Mouse (Mus musculus) MEL (cell line): ENCODE data around the gene Col4a1. TPM values are rescaled to one million over a fixed set of nuclear protein-coding genes. Genes with fewer than 3 reads are reported as not detected.

ENCODE experiments used
- DNase-seq: peaks from one replicate; pipeline ENCODE4 v3.0.0; 2011; ENCODE audit warnings: low read depth, low spot score
- H3K27ac ChIP-seq: 2 replicates; pipeline ENCODE4 v1.5.1; 2012; ENCODE audit warnings: low read depth, mild to moderate bottlenecking, control low read depth, low read length, moderate library complexity; ENCODE audit not compliant: control insufficient read depth
- H3K27me3 ChIP-seq, 2 experiments: fragments of 150-350 bp in 1 of 2; sonication (generic) in 1 of 2; 2 replicates each; pipeline ENCODE4 v1.6.1; 2012; ENCODE audit warnings: low read length in 2 of 2, mild to moderate bottlenecking in 2 of 2, improper control_type of control experiment in 1 of 2, moderate library complexity in 1 of 2; ENCODE audit not compliant: insufficient read depth in 2 of 2, control insufficient read depth in 1 of 2
- H3K36me3 ChIP-seq, 2 experiments: 2 replicates each; pipeline ENCODE4 v1.6.1; 2012 to 2014; ENCODE audit warnings: low read length in 2 of 2, improper control_type of control experiment in 1 of 2, inconsistent platforms in 1 of 2, mild to moderate bottlenecking in 1 of 2; ENCODE audit not compliant: insufficient read depth in 2 of 2, control insufficient read depth in 1 of 2
- H3K4me1 ChIP-seq, 2 experiments: fragments of 150-350 bp in 1 of 2; sonication (generic) in 1 of 2; 2 replicates each; pipeline ENCODE4 v1.6.1; 2012; ENCODE audit warnings: low read length in 2 of 2, improper control_type of control experiment in 1 of 2, mild to moderate bottlenecking in 1 of 2; ENCODE audit not compliant: insufficient read depth in 2 of 2, control insufficient read depth in 1 of 2
- H3K4me3 ChIP-seq, 2 experiments: fragments of 150-350 bp in 1 of 2; sonication (generic) in 1 of 2; 2 replicates each; pipeline ENCODE4 v1.5.1; 2012; ENCODE audit warnings: low read depth in 2 of 2, low read length in 2 of 2, mild to moderate bottlenecking in 2 of 2, moderate library complexity in 2 of 2, control low read depth in 1 of 2, improper control_type of control experiment in 1 of 2; ENCODE audit not compliant: control insufficient read depth in 1 of 2, insufficient read depth in 1 of 2
- H3K79me2 ChIP-seq: 2 replicates; pipeline ENCODE4 v1.6.1; 2012; ENCODE audit warnings: mild to moderate bottlenecking, low read length, moderate library complexity; ENCODE audit not compliant: control insufficient read depth, poor library complexity, insufficient read depth
- H3K9ac ChIP-seq: 2 replicates; pipeline ENCODE4 v1.6.1; 2012; ENCODE audit warnings: low read depth, mild to moderate bottlenecking, control low read depth, low read length, moderate library complexity; ENCODE audit not compliant: control insufficient read depth, poor library complexity, severe bottlenecking
- H3K9me3 ChIP-seq: fragments of 150-350 bp; sonication (generic); replicated peaks from 2 replicates; pipeline ENCODE4 v1.6.1; 2012; ENCODE audit warnings: mild to moderate bottlenecking, low read length, improper control_type of control experiment, moderate library complexity; ENCODE audit not compliant: insufficient read depth
- BHLHE40 ChIP-seq: IDR thresholded peaks from 2 replicates; pipeline ENCODE4 v1.6.1; 2012; ENCODE audit warnings: low read depth, mild to moderate bottlenecking, inconsistent platforms, low read length, improper control_type of control experiment, borderline replicate concordance
- CHD2 ChIP-seq: IDR thresholded peaks from 2 replicates; pipeline ENCODE4 v1.6.1; 2011; ENCODE audit warnings: low read length, improper control_type of control experiment
- CTCF ChIP-seq, 3 experiments: IDR thresholded peaks in 2 of 3; conservative IDR thresholded peaks in 1 of 3; 2 replicates each; pipeline ENCODE4 v1.5.1; 2011 to 2012; ENCODE audit warnings: low read length in 3 of 3, low read depth in 2 of 3, mild to moderate bottlenecking in 2 of 3, improper control_type of control experiment in 1 of 3, inconsistent platforms in 1 of 3, mixed read lengths in 1 of 3, moderate library complexity in 1 of 3; ENCODE audit not compliant: control insufficient read depth in 1 of 3, insufficient read depth in 1 of 3, poor library complexity in 1 of 3, severe bottlenecking in 1 of 3
- EP300 ChIP-seq, 2 experiments: IDR thresholded peaks; 2 replicates each; pipeline ENCODE4 v1.6.1; 2011; ENCODE audit warnings: improper control_type of control experiment in 2 of 2, low read length in 2 of 2, low read depth in 1 of 2, mild to moderate bottlenecking in 1 of 2
- ETS1 ChIP-seq: IDR thresholded peaks from 2 replicates; pipeline ENCODE4 v1.6.1; 2012; ENCODE audit warnings: low read depth, mild to moderate bottlenecking, inconsistent platforms, low read length, improper control_type of control experiment, moderate library complexity
- GATA1 ChIP-seq: IDR thresholded peaks from 2 replicates; pipeline ENCODE4 v1.6.1; 2011; ENCODE audit warnings: low read depth, low read length, improper control_type of control experiment
- HCFC1 ChIP-seq: IDR thresholded peaks from 2 replicates; pipeline ENCODE4 v1.6.1; 2012; ENCODE audit warnings: low read depth, mild to moderate bottlenecking, inconsistent platforms, low read length, improper control_type of control experiment, moderate library complexity
- MAX ChIP-seq: IDR thresholded peaks from 2 replicates; pipeline ENCODE4 v1.6.1; 2011; ENCODE audit warnings: low read length, improper control_type of control experiment
- MAZ ChIP-seq: IDR thresholded peaks from 2 replicates; pipeline ENCODE4 v1.6.1; 2012; ENCODE audit warnings: low read depth, mild to moderate bottlenecking, inconsistent platforms, low read length, improper control_type of control experiment
- MEF2A ChIP-seq: IDR thresholded peaks from 2 replicates; pipeline ENCODE4 v1.6.1; 2014; ENCODE audit warnings: low read depth, mild to moderate bottlenecking, inconsistent platforms, low read length, improper control_type of control experiment; ENCODE audit not compliant: poor library complexity, insufficient replicate concordance, severe bottlenecking; ENCODE audit errors: extremely low read depth
- NELFE ChIP-seq: IDR thresholded peaks from 2 replicates; pipeline ENCODE4 v1.6.1; 2011; ENCODE audit warnings: low read depth, low read length, improper control_type of control experiment
- NRF1 ChIP-seq: IDR thresholded peaks from 2 replicates; pipeline ENCODE4 v1.6.1; 2014; ENCODE audit warnings: low read depth, mild to moderate bottlenecking, inconsistent platforms, low read length, improper control_type of control experiment, moderate library complexity; ENCODE audit not compliant: poor library complexity, insufficient read depth, severe bottlenecking
- POLR2A ChIP-seq, 2 experiments: IDR thresholded peaks; 2 replicates each; pipeline ENCODE4 v1.6.1; 2011 to 2012; ENCODE audit warnings: low read length in 2 of 2, mild to moderate bottlenecking in 2 of 2, control low read depth in 1 of 2, improper control_type of control experiment in 1 of 2, low read depth in 1 of 2, moderate library complexity in 1 of 2; ENCODE audit not compliant: control insufficient read depth in 1 of 2, insufficient read depth in 1 of 2, poor library complexity in 1 of 2
- POLR2AphosphoS2 ChIP-seq: IDR thresholded peaks from 2 replicates; pipeline ENCODE4 v1.6.1; 2011; ENCODE audit warnings: low read length, improper control_type of control experiment
- SIN3A ChIP-seq: IDR thresholded peaks from 2 replicates; pipeline ENCODE4 v1.6.1; 2012; ENCODE audit warnings: low read length, improper control_type of control experiment, inconsistent platforms
- SMC3 ChIP-seq: IDR thresholded peaks from 2 replicates; pipeline ENCODE4 v1.6.1; 2011; ENCODE audit warnings: low read depth, low read length, improper control_type of control experiment
- TBP ChIP-seq: IDR thresholded peaks from 2 replicates; pipeline ENCODE4 v1.8.0; 2011; ENCODE audit warnings: low read depth, low read length, improper control_type of control experiment
- UBTF ChIP-seq: IDR thresholded peaks from 2 replicates; pipeline ENCODE4 v1.6.1; 2012; ENCODE audit warnings: low read depth, mild to moderate bottlenecking, inconsistent platforms, low read length, improper control_type of control experiment, moderate library complexity, borderline replicate concordance; ENCODE audit not compliant: insufficient read depth
- USF2 ChIP-seq, 2 experiments: IDR thresholded peaks; 2 replicates each; pipeline ENCODE4 v1.6.1; 2011 to 2012; ENCODE audit warnings: improper control_type of control experiment in 2 of 2, low read length in 2 of 2, borderline replicate concordance in 1 of 2, inconsistent platforms in 1 of 2, low read depth in 1 of 2, mild to moderate bottlenecking in 1 of 2; ENCODE audit not compliant: insufficient read depth in 1 of 2
- ZKSCAN1 ChIP-seq: IDR thresholded peaks from 2 replicates; pipeline ENCODE4 v1.6.1; 2012; ENCODE audit warnings: low read depth, mild to moderate bottlenecking, inconsistent platforms, low read length, improper control_type of control experiment, moderate library complexity
- ZMIZ1 ChIP-seq: IDR thresholded peaks from 2 replicates; pipeline ENCODE4 v1.6.1; 2012; ENCODE audit warnings: low read depth, mild to moderate bottlenecking, inconsistent platforms, low read length, improper control_type of control experiment, moderate library complexity
- ZNF384 ChIP-seq: IDR thresholded peaks from 2 replicates; pipeline ENCODE4 v1.6.1; 2012; ENCODE audit warnings: low read depth, mild to moderate bottlenecking, inconsistent platforms, low read length, improper control_type of control experiment
- polyA plus RNA-seq, 2 experiments: library from polyadenylated mRNA; stranded (reverse) in 1 of 2; unstranded in 1 of 2; fragments of >175 nt in 1 of 2; fragments of >200 nt in 1 of 2; gene quantifications; 2 replicates each; pipeline versions ENCODE4 v1.2.1 to v1.2.4; 2012; ENCODE audit warnings: low replicate concordance in 2 of 2, low read depth in 1 of 2; ENCODE audit not compliant: insufficient read length in 2 of 2, insufficient read depth in 1 of 2, missing spikeins in 1 of 2
- total RNA-seq: library from RNA; depleted of rRNA; stranded (reverse); fragments of 300-350 nt; gene quantifications from 2 replicates; pipeline ENCODE4 v1.2.3, GENCODE M21; 2012

Col4a1 gene
- total and polyA plus RNA-seq, 3 experiments, result 0.31 TPM; not detected in 2

GRCm38 (mm10) chr8:11321841-11322240 is 9.2 kb upstream of the Col4a1 start:
- DNase-seq, result no peak
- Histone ChIP-seq H3K79me2 (no peaks in the 10 kb centered on the region), H3K27me3 (no peaks in the 10 kb centered on the region; a peak in 1 of 4 replicates), H3K9me3 (no peaks in the 10 kb centered on the region), H3K27ac (no peak overlapping the region), H3K4me1 (no peaks in the 10 kb centered on the region), H3K36me3 (no peaks in the 10 kb centered on the region), H3K4me3 (no peak overlapping the region), H3K9ac (no peak overlapping the region)
- no peak for TF ChIP-seq ZKSCAN1
- no peak for TF ChIP-seq TBP
- no peak for TF ChIP-seq CHD2
- TF ChIP-seq POLR2A (IDR thresholded peaks at IDR 0.05; ENCODE audit: control insufficient read depth in 1 of 2, insufficient read depth in 1 of 2, low read depth in 1 of 2, low read length in 2 of 2, poor library complexity in 1 of 2), result no peak
- no peak for TF ChIP-seq CTCF (IDR thresholded peaks at IDR 0.05 in 2 of 3, conservative IDR thresholded peaks at IDR 0.05 in 1 of 3; ENCODE audit: control insufficient read depth in 1 of 3, insufficient read depth in 1 of 3, low read depth in 2 of 3, low read length in 3 of 3, poor library complexity in 1 of 3, severe bottlenecking in 1 of 3)
- no peak for TF ChIP-seq MAZ
- no peak for TF ChIP-seq ZMIZ1
- no peak for TF ChIP-seq SIN3A
- no peak for TF ChIP-seq HCFC1
- TF ChIP-seq ETS1, result no peak
- TF ChIP-seq USF2 (IDR thresholded peaks at IDR 0.05; ENCODE audit: borderline replicate concordance in 1 of 2, insufficient read depth in 1 of 2, low read depth in 1 of 2, low read length in 2 of 2), result no peak
- TF ChIP-seq POLR2AphosphoS2, result no peak
- TF ChIP-seq GATA1, result no peak
- no peak for TF ChIP-seq SMC3
- TF ChIP-seq EP300 (IDR thresholded peaks at IDR 0.05; ENCODE audit: low read depth in 1 of 2, low read length in 2 of 2), result no peak
- no peak for TF ChIP-seq MEF2A
- TF ChIP-seq MAX, result no peak
- no peak for TF ChIP-seq BHLHE40

- H3K79me2 ChIP-seq, result no peaks in the 10 kb centered on the region
These were observed 6.8 kb upstream of the Col4a1 start for GRCm38 (mm10) chr8:11319405-11319804.

More at GRCm38 (mm10) chr8:11319405-11319804, 6.8 kb upstream of the Col4a1 start:
- H3K27ac ChIP-seq, result no peak overlapping the region
- no peak for TF ChIP-seq UBTF
- TF ChIP-seq NELFE, result no peak
- no peak for TF ChIP-seq ZMIZ1
- TF ChIP-seq NRF1, result no peak
- TF ChIP-seq ZNF384, result no peak
- no peak for TF ChIP-seq ZKSCAN1
- no peak overlapping the region for H3K4me3 ChIP-seq
- H3K4me1 ChIP-seq, result no peaks in the 10 kb centered on the region
- no peaks in the 10 kb centered on the region for H3K9me3 ChIP-seq
- H3K9ac ChIP-seq, result no peak overlapping the region
- DNase-seq, result no peak
- no peaks in the 10 kb centered on the region for H3K36me3 ChIP-seq
- H3K27me3 ChIP-seq, result no peaks in the 10 kb centered on the region
